Mouse (Mus musculus): ENCODE measurements around the gene Tgfbr3.

DNA sequence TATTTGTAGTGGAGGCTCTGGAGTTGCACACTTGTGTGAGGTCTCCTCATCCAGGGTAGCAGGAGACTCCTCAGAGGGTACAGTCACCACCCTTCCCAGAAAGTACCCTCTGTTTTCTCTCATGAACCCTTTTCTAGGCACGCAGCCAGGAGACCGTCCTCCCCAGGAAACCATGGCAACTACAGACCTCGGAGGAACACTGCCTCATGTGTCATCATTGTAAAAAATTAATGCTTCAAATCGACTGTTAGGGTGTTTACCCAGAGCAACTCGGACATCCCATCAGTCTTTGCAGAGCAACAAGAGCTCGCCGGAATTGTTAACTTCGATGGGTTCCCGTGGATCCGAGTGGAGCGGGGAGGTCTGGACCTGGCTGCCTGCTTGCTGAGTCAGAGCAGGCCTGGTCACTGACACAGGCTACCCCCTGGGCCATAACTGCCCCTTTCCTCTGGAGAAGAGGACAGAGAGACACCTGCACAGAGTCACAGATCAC is 210.2 kb downstream of the Tgfbr3 start:
- TF ChIP-seq POLR2A (IDR thresholded peaks at IDR 0.05; ENCODE audit: insufficient read depth, low read depth, low read length) (no peak), CTCF (IDR thresholded peaks at IDR 0.05; ENCODE audit: insufficient read depth, low read depth, low read length) (no peak)

All from olfactory bulb, adult 2 months (tissue).